Mouse (Mus musculus) myocyte (in vitro differentiated cells): ENCODE data around the gene Atf6b. TPM values are rescaled to one million over a fixed set of nuclear protein-coding genes. Genes with fewer than 3 reads are reported as not detected.

Experiments used
- H3K27me3 ChIP-seq: one replicate; pipeline ENCODE4 v1.6.1; 2011; ENCODE audit not compliant: control insufficient read depth, insufficient read depth, insufficient read length
- H3K36me3 ChIP-seq: one replicate; pipeline ENCODE4 v1.6.1; 2011; ENCODE audit not compliant: control insufficient read depth, insufficient read depth
- H3K4me2 ChIP-seq: one replicate; pipeline ENCODE4 v1.6.1; 2011; ENCODE audit warnings: low read depth, control low read depth
- H3K4me3 ChIP-seq: one replicate; pipeline ENCODE4 v1.5.1; 2011; ENCODE audit warnings: mild to moderate bottlenecking, control low read depth, moderate library complexity
- H3K79me2 ChIP-seq: one replicate; pipeline ENCODE4 v1.6.1; 2011; ENCODE audit not compliant: control insufficient read depth, insufficient read depth
- H3ac ChIP-seq: one replicate; pipeline ENCODE4 v1.6.1; 2011; ENCODE audit not compliant: control insufficient read depth, insufficient read length
- CEBPB ChIP-seq: IDR thresholded peaks from 2 replicates; pipeline ENCODE4 v1.6.1; 2011; ENCODE audit warnings: mild to moderate bottlenecking, moderate library complexity; ENCODE audit not compliant: poor library complexity, insufficient read depth, severe bottlenecking
- E2F4 ChIP-seq: IDR thresholded peaks from one replicate; pipeline ENCODE4 v1.6.1; 2011; ENCODE audit warnings: mild to moderate bottlenecking, control low read depth, moderate library complexity; ENCODE audit not compliant: insufficient read depth
- MAX ChIP-seq: IDR thresholded peaks from one replicate; pipeline ENCODE4 v1.6.1; 2011; ENCODE audit warnings: low read depth, mild to moderate bottlenecking, control low read depth
- MYOD1 ChIP-seq, 3 experiments: IDR thresholded peaks; one replicate each; pipeline ENCODE4 v1.6.1; 2011; ENCODE audit warnings: control low read depth in 2 of 3, low read depth in 2 of 3, mild to moderate bottlenecking in 2 of 3, moderate library complexity in 1 of 3; ENCODE audit not compliant: insufficient read length in 2 of 3, control insufficient read depth in 1 of 3
- MYOG ChIP-seq, 3 experiments: IDR thresholded peaks; one replicate each; pipeline ENCODE4 v1.6.1; 2011; ENCODE audit warnings: control low read depth in 2 of 3, low read depth in 2 of 3, mild to moderate bottlenecking in 2 of 3; ENCODE audit not compliant: insufficient read length in 2 of 3, control insufficient read depth in 1 of 3, insufficient read depth in 1 of 3
- POLR2A ChIP-seq: IDR thresholded peaks from one replicate; pipeline ENCODE4 v1.6.1; 2011; ENCODE audit warnings: low read depth, mild to moderate bottlenecking, control low read depth, moderate library complexity; ENCODE audit not compliant: insufficient read length
- POLR2AphosphoS2 ChIP-seq: IDR thresholded peaks from one replicate; pipeline ENCODE4 v1.6.1; 2011; ENCODE audit warnings: low read depth, control low read depth; ENCODE audit not compliant: insufficient read length
- REST ChIP-seq: IDR thresholded peaks from one replicate; pipeline ENCODE4 v1.6.1; 2011; ENCODE audit warnings: mild to moderate bottlenecking, control low read depth, moderate library complexity; ENCODE audit not compliant: insufficient read depth, insufficient read length
- SRF ChIP-seq: IDR thresholded peaks from one replicate; pipeline ENCODE4 v1.6.1; 2011; ENCODE audit warnings: low read depth; ENCODE audit not compliant: control insufficient read depth, insufficient read length
- TCF12 ChIP-seq: IDR thresholded peaks from one replicate; pipeline ENCODE4 v1.6.1; 2011; ENCODE audit warnings: mild to moderate bottlenecking, control low read depth; ENCODE audit not compliant: poor library complexity, insufficient read depth, severe bottlenecking
- TCF3 ChIP-seq: IDR thresholded peaks from one replicate; pipeline ENCODE4 v1.6.1; 2011; ENCODE audit warnings: low read depth, control low read depth; ENCODE audit not compliant: insufficient read length
- USF1 ChIP-seq: IDR thresholded peaks from one replicate; pipeline ENCODE4 v1.6.1; 2011; ENCODE audit warnings: low read depth, mild to moderate bottlenecking, control low read depth, moderate library complexity
- polyA plus RNA-seq: library from polyadenylated mRNA; unstranded; fragments of >200 nt; fragmentation: generic; extraction: Trizol; gene quantifications from one replicate; pipeline ENCODE4 v1.2.1, GENCODE M21; 2012; ENCODE audit warnings: missing spikeins

Atf6b gene
- polyA plus RNA-seq, 1 experiment = 42.5 TPM

DNA sequence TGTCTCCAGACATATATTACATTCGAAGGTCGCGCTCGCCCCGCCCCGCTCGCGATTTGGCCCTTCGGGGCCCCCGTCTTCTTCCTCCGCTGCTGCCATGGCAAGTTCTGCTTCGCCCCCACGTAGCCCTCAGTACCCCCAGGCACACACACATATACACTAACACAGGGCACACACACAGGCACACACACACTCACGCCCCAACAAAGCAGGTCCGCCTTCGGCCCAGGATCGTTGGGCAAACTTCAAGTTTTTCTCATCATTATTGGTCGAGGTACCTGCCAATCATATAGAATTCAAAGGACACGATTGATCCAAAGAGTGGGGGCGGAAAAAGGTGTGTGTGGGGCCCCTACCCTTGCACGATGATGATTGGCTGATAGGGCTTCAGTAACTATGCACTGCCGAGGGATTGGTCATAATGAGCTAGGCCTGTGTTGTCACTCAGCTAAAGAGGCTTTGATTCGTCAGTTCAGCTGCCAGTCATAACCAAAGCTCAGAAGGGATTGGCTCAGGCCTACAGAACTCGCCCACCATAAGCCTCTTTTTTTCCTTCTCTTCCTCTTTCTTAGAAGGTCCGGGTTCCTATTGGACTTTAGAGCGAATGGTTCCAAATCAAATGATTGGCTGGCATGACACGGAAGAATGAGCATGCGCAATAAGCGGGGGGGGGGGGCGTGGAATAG lies 43.4 kb upstream of the Atf6b start, which contains the start of gene Rnf5:
TSS of gene Rnf5 (minus strand) at position 316 of the 686 bp plus-strand sequence.
- no peaks in the 10 kb centered on the region for H3K36me3 ChIP-seq
- H3K79me2 ChIP-seq = peaks cover 37% of the 10 kb centered on the region
- no peaks in the 10 kb centered on the region for H3K27me3 ChIP-seq
- peak within 1 kb of the TSS; percentile 90 for H3K4me3 ChIP-seq
- TF ChIP-seq POLR2A = peak; percentile 67
- TF ChIP-seq E2F4 = peak; percentile 83
- TF ChIP-seq USF1 = no peak
- TF ChIP-seq SRF = no peak
- TF ChIP-seq REST = no peak
- no peak for TF ChIP-seq MYOG (IDR thresholded peaks at IDR 0.05; ENCODE audit: control insufficient read depth in 1 of 3, insufficient read depth in 1 of 3, insufficient read length in 2 of 3, low read depth in 2 of 3)
- TF ChIP-seq POLR2AphosphoS2 = no peak
- H3ac ChIP-seq = peak within 1 kb of the TSS; percentile 47
- H3K4me2 ChIP-seq = peak within 1 kb of the TSS; percentile 99

GRCm38 (mm10) chr17:34604061-34604508 lies 42.9 kb upstream of the Atf6b start, which contains the start of gene Agpat1:
Gene Agpat1, plus strand, starts transcription at chr17:34604262.
- Histone ChIP-seq H3K79me2 (peaks cover 41% of the 10 kb centered on the region), H3K4me3 (peak within 1 kb of the TSS; percentile 90), H3K27me3 (no peaks in the 10 kb centered on the region), H3ac (peak within 1 kb of the TSS; percentile 47), H3K4me2 (peak within 1 kb of the TSS; percentile 99), H3K36me3 (no peaks in the 10 kb centered on the region)
- TF ChIP-seq CEBPB (no peak), TCF12 (no peak), REST (no peak), USF1 (no peak), MAX (no peak), POLR2A (peak; percentile 97), POLR2AphosphoS2 (peak; percentile 95), SRF (peak; percentile 92), MYOD1 (IDR thresholded peaks at IDR 0.05; ENCODE audit: control insufficient read depth in 1 of 3, insufficient read length in 2 of 3, low read depth in 2 of 3) (no peak), TCF3 (no peak), MYOG (IDR thresholded peaks at IDR 0.05; ENCODE audit: control insufficient read depth in 1 of 3, insufficient read depth in 1 of 3, insufficient read length in 2 of 3, low read depth in 2 of 3) (no peak), E2F4 (peak; percentile 28)

- TF ChIP-seq TCF3 = no peak
- TF ChIP-seq TCF12 = no peak
- no peak for TF ChIP-seq MYOG (IDR thresholded peaks at IDR 0.05; ENCODE audit: control insufficient read depth in 1 of 3, insufficient read depth in 1 of 3, insufficient read length in 2 of 3, low read depth in 2 of 3)
- no peak for TF ChIP-seq REST
- TF ChIP-seq CEBPB = no peak
These were observed 42.3 kb upstream of the Atf6b start for GRCm38 (mm10) chr17:34604511-34605237.

DNA sequence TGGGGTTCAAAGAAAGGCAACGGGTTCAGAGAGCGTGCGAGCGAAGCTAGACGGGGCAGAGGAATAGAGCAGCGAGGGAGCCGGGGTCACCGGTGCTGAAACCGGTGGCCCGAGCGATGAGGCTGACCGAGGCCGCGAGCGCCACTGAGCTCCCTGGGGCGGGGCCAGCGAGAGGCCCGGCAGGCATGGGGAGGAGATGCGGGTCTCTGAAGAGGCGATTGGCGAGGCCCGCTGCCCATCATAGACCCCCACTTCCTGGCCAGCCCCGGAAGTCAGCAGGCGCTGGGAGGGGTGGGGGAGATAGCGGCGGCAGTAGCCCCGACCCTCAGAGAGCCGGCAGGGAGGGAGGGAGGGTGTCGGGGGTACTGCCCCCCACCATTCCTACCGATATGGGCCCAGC lies 41.3 kb upstream of the Atf6b start:
- peak overlapping the region; percentile 90 for H3K4me3 ChIP-seq
- no peaks in the 10 kb centered on the region for H3K27me3 ChIP-seq
- no peaks in the 10 kb centered on the region for H3K36me3 ChIP-seq
- H3ac ChIP-seq = peak overlapping the region; percentile 47
- peak overlapping the region; percentile 99 for H3K4me2 ChIP-seq
- TF ChIP-seq POLR2AphosphoS2 (peak; percentile 90), POLR2A (peak; percentile 94), TCF3 (no peak)
- H3K79me2 ChIP-seq = peaks cover 42% of the 10 kb centered on the region

More at GRCm38 (mm10) chr17:34604511-34605237, 42.3 kb upstream of the Atf6b start:
- peaks cover 42% of the 10 kb centered on the region for H3K79me2 ChIP-seq
- H3ac ChIP-seq = peak overlapping the region; percentile 47
- H3K4me2 ChIP-seq = peak overlapping the region; percentile 99
- peak overlapping the region; percentile 90 for H3K4me3 ChIP-seq
- no peaks in the 10 kb centered on the region for H3K27me3 ChIP-seq
- no peaks in the 10 kb centered on the region for H3K36me3 ChIP-seq
